Mouse (Mus musculus): ENCODE data around the gene Dock1.

Dock1 gene

GRCm38 (mm10) chr7:135059071-135059470 lies 388.6 kb downstream of the Dock1 start:
- DNase-seq (ENCODE audit: low spot score): no peak

- DNase-seq (ENCODE audit: low spot score): no peak
Measured at GRCm38 (mm10) chr7:135059562-135059961, 389.1 kb downstream of the Dock1 start.

- no peak for DNase-seq (ENCODE audit: low spot score)
Measured at GRCm38 (mm10) chr7:135063886-135064285, 393.4 kb downstream of the Dock1 start.

- no peak for DNase-seq (ENCODE audit: low spot score)
Measured at GRCm38 (mm10) chr7:135065301-135065700, 394.8 kb downstream of the Dock1 start.

- no peak for DNase-seq (ENCODE audit: low spot score)
Measured at GRCm38 (mm10) chr7:135068887-135069286, 398.4 kb downstream of the Dock1 start.

GRCm38 (mm10) chr7:135076904-135077303 lies 406.4 kb downstream of the Dock1 start:
- DNase-seq (ENCODE audit: low spot score): no peak

GRCm38 (mm10) chr7:135077340-135077739 lies 406.9 kb downstream of the Dock1 start:
- DNase-seq (ENCODE audit: low spot score): no peak

- no peak for DNase-seq (ENCODE audit: low spot score)
Measured at GRCm38 (mm10) chr7:135077806-135078205, 407.4 kb downstream of the Dock1 start.

GRCm38 (mm10) chr7:135083421-135083820 lies 413.0 kb downstream of the Dock1 start:
- DNase-seq (ENCODE audit: low spot score): no peak

GRCm38 (mm10) chr7:135084069-135084468 lies 413.6 kb downstream of the Dock1 start:
- DNase-seq (ENCODE audit: low spot score): no peak

- DNase-seq (ENCODE audit: low spot score): peak; percentile 8
Measured at GRCm38 (mm10) chr7:135086556-135086955, 416.1 kb downstream of the Dock1 start.

GRCm38 (mm10) chr7:135089626-135090025 lies 419.2 kb downstream of the Dock1 start:
- no peak for DNase-seq (ENCODE audit: low spot score)

GRCm38 (mm10) chr7:135093851-135094250 lies 423.4 kb downstream of the Dock1 start:
- no peak for DNase-seq (ENCODE audit: low spot score)

- no peak for DNase-seq (ENCODE audit: low spot score)
Measured at GRCm38 (mm10) chr7:135101921-135102320, 431.5 kb downstream of the Dock1 start.

- DNase-seq (ENCODE audit: low spot score): no peak
Measured at GRCm38 (mm10) chr7:135106536-135106935, 436.1 kb downstream of the Dock1 start.

- no peak for DNase-seq (ENCODE audit: low spot score)
Measured at GRCm38 (mm10) chr7:135110307-135110706, 439.9 kb downstream of the Dock1 start.

GRCm38 (mm10) chr7:135125296-135126065 lies 455.0 kb downstream of the Dock1 start:
- DNase-seq (ENCODE audit: low spot score): no peak

- no peak for DNase-seq (ENCODE audit: low spot score)
Measured at GRCm38 (mm10) chr7:135132461-135132860, 462.0 kb downstream of the Dock1 start.

GRCm38 (mm10) chr7:135134619-135135018 lies 464.2 kb downstream of the Dock1 start:
- no peak for DNase-seq (ENCODE audit: low spot score)

- no peak for DNase-seq (ENCODE audit: low spot score)
Measured at GRCm38 (mm10) chr7:135139153-135139612, 468.7 kb downstream of the Dock1 start.

- DNase-seq (ENCODE audit: low spot score): no peak
Measured at GRCm38 (mm10) chr7:135144731-135145130, 474.3 kb downstream of the Dock1 start.

GRCm38 (mm10) chr7:135150926-135151325 lies 480.5 kb downstream of the Dock1 start:
- DNase-seq (ENCODE audit: low spot score): no peak

GRCm38 (mm10) chr7:135157571-135157970 lies 487.1 kb downstream of the Dock1 start:
- DNase-seq (ENCODE audit: low spot score): no peak

- no peak for DNase-seq (ENCODE audit: low spot score)
Measured at GRCm38 (mm10) chr7:135158381-135158780, 487.9 kb downstream of the Dock1 start.
